Mouse (Mus musculus) gastrocnemius, postnatal 14 days (tissue): ENCODE data around the gene Mpzl2. TPM values are rescaled to one million over a fixed set of nuclear protein-coding genes. Genes with fewer than 3 reads are reported as not detected.

Experiments
- DNase-seq: peaks from one replicate; pipeline ENCODE4 v3.0.0; 2021; ENCODE audit warnings: mixed read lengths
- intact Hi-C: fragments of 180-260 bp; cut with DNase I; formaldehyde crosslinking; loops from one replicate; pipeline ENCODE4 v1.15.1; 2025; ENCODE audit warnings: low total_unique reads
- total RNA-seq, 2 experiments: library from RNA; stranded (reverse); gene quantifications; 2 replicates each; pipeline ENCODE4 v1.2.3; 2021

Mpzl2 gene
- total RNA-seq, 2 experiments from 2014 or later: 0.11 to 0.27 TPM

- DNase-seq: no peak
- intact Hi-C loops: no loop called here
These were observed 32.2 kb downstream of the Mpzl2 start for GRCm38 (mm10) chr9:45071800-45072199.

- DNase-seq: no peak
- intact Hi-C loops: no loop called here
These were observed 38.3 kb downstream of the Mpzl2 start for GRCm38 (mm10) chr9:45077859-45078258.

DNA sequence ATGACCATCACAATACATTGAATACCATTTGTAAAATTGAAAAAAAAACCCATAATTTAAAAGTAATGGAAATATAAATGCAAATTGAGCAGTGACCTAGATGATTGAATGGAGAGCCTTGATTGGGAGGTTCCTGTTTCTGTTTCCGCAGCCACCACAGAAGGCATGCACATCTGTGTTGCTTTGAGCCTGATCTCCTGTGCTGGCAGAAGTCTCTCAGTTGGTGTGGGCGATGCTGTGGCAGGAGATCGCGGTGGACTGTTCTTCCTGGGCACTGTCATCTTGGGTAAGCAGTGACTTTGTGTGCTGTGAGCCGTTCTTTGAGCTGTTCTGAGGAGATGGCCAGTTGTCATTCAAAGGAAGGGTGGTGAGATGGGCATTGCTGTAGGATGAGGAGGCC lies 39.4 kb downstream of the Mpzl2 start, which contains the start of gene Jaml:
Gene Jaml, plus strand, starts transcription at position 173 of the 400 bp plus-strand sequence.
- DNase-seq: no peak
- intact Hi-C loops: no loop called here

DNA sequence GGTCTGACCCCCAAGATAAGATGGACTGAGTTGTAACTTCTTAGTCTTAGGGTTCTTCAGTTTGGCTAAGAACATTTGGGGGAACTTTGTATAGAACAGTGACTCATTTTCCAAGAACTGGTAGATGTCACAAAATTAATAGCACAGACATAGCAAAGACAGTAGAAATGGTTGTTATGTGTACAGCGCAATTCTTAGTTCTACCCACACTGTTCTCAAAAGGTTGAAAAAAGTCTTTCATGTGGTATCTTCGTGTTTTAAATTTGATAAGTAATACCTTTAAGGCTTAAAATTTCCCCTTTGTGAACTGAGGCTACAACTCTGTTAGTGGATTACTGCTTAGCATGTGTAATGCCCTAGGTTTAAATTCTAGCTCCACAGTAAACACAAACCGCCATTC lies 43.5 kb downstream of the Mpzl2 start:
- intact Hi-C loops: no loop called here
- no peak for DNase-seq

DNA sequence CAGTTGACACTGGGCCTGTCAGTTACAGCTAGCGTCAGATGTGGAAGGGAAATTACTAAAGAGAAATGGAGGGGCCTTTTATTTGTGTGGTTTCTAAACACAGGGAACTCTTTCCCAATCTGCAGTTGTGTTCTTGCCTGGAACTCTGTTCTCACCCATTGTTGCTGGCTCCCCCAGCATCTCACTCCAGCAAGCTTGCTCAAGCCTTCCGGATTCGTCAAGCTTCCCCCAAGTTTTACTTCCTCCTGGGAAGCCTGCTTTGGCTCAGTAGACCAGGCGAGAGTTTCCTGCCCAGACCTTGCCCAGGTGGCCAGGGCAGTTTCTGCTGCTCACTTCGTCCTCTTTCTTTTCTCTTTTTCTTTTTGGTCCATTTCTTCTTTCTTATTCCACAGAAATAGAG lies 45.0 kb downstream of the Mpzl2 start:
- intact Hi-C loops: no loop called here
- DNase-seq: no peak

- no peak for DNase-seq
- intact Hi-C loops: no loop called here
These were observed 46.4 kb downstream of the Mpzl2 start for GRCm38 (mm10) chr9:45085741-45086690.

- DNase-seq: no peak
- intact Hi-C loops: no loop called here
These were observed 48.4 kb downstream of the Mpzl2 start for GRCm38 (mm10) chr9:45088040-45088439.

DNA sequence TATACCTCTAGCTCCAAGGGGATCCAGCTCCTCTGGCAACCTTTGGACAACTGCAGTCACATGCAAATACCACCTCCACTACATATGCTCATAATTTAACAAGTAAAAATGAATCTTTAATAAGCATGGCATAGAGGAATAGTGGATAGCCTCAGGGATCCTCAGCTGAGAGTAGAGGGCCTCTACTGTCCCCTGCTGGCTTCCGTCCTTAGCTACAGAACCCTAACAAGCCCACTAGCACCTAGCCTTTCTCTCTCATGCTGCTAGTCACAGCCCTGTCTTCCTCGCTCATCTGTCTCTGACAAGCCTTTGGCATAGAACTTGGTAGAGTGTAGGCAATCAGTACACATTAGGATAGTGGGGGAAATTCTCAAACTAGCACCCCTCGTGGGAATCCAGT lies 51.2 kb downstream of the Mpzl2 start:
- DNase-seq: no peak
- intact Hi-C loops: no loop called here

- intact Hi-C loops: no loop called here
- no peak for DNase-seq
These were observed 53.0 kb downstream of the Mpzl2 start for GRCm38 (mm10) chr9:45092641-45093040.

DNA sequence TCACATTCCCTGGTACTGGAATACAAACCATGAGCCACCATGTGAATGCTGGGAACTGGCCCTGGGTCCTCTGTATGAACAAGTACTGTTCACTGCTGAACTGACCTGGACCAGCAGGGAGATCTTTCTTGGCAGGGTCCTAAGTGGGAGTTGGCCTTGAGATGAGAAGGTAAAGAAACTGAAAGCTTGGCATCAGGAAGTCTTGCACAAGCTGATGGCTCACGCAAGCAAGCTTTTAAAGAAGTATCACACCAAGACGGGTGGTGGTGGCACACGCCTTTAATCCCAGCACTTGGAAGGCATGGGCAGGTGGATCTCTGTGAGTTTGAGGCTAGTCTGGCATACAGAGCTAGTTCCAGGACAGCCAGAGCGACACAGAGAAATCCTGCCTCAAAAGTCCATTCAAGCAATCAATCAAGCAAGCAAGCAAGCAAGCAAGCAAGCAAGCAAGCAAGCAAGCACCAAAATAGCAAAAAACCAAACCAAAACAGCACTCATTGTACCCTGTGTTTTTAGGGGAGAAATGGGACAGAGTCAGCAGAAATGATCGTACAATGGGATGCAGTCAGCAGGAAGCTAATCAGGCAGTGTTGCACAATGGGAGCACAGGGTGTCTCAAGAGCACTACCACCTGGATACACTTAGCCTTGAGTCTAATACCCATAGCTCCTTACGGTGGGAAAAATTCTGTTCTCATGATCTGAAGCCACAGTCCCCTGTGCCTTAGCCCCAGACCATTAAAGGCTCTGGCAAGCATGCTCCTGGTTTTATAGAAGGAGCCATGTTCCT lies 55.7 kb downstream of the Mpzl2 start:
- intact Hi-C loops: no loop called here
- no peak for DNase-seq

- intact Hi-C loops: no loop called here
- no peak for DNase-seq
These were observed 58.3 kb downstream of the Mpzl2 start for GRCm38 (mm10) chr9:45097877-45098276.

GRCm38 (mm10) chr9:45098426-45098825 lies 58.8 kb downstream of the Mpzl2 start:
- no peak for DNase-seq
- intact Hi-C loops: no loop called here

DNA sequence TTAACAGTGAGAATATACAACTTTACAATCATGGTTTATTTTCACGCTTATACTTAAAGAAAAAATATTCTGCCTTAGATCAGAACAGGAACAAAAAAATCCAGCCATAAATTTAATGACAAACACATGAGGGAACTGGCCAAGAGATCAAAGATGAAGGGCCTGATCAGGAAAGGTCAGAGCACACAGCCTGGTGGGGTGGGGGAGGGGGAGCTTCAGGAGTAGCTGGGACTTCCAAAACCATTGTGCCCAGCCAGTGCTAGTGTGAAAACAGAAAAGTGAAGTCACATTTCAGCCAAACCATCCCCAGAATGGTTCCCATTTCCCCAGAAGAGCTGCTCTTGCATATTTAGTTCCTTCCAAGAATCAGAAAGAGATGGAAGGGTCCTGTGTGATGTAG lies 62.9 kb downstream of the Mpzl2 start:
- intact Hi-C loops: no loop called here
- no peak for DNase-seq

GRCm38 (mm10) chr9:45103211-45103979 lies 63.8 kb downstream of the Mpzl2 start:
- intact Hi-C loops: no loop called here
- DNase-seq: no peak

Other genes starting within 250 kb of the Mpzl2 start
- 10 to 100 TPM in 1 of 2 experiments, 1 to 10 TPM in 1; 9.4 to 11.6 TPM for gene Tmem25, start 240.5 kb upstream of the Mpzl2 start, total RNA-seq
- under 1 TPM in 1 of 2 experiments, not detected in 1; 0.73 TPM for gene Ttc36, start 236.7 kb upstream of the Mpzl2 start, total RNA-seq
- gene Kmt2a, start 158.5 kb upstream of the Mpzl2 start, total RNA-seq: 10 to 100 TPM; 11.8 to 14.3 TPM
- 100 to 1,000 TPM; 663 to 775 TPM for gene Atp5l, start 119.1 kb upstream of the Mpzl2 start, total RNA-seq
- 10 to 100 TPM; 31.9 to 36.4 TPM for gene Ube4a, start 74.2 kb upstream of the Mpzl2 start, total RNA-seq
- under 1 TPM in 1 of 2 experiments, not detected in 1; 0.13 TPM for gene Cd3g, start 59.4 kb upstream of the Mpzl2 start, total RNA-seq
- under 1 TPM in 1 of 2 experiments, not detected in 1; 0.33 TPM for gene Cd3d, start 58.0 kb upstream of the Mpzl2 start, total RNA-seq
- gene Cd3e, start 30.2 kb upstream of the Mpzl2 start, total RNA-seq: not detected
- gene Mpzl3, start 15.4 kb downstream of the Mpzl2 start, total RNA-seq: 1 to 10 TPM; 1.1 to 2.5 TPM
- under 1 TPM; 0.37 to 0.69 TPM for gene Jaml, start 39.4 kb downstream of the Mpzl2 start, total RNA-seq
- gene Scn2b, start 78.0 kb downstream of the Mpzl2 start, total RNA-seq: 1 to 10 TPM; 1.9 to 2.6 TPM
- gene Scn4b, start 98.6 kb downstream of the Mpzl2 start, total RNA-seq: 100 to 1,000 TPM in 1 of 2 experiments, 10 to 100 TPM in 1; 99.1 to 115 TPM
- gene BC049352, start 142.2 kb downstream of the Mpzl2 start, total RNA-seq: under 1 TPM in 1 of 2 experiments, not detected in 1; 0.12 TPM
- not detected for gene Tmprss4, start 164.3 kb downstream of the Mpzl2 start, total RNA-seq
- gene Il10ra, start 229.3 kb downstream of the Mpzl2 start, total RNA-seq: under 1 TPM; 0.64 TPM